Mouse (Mus musculus): ENCODE results near the gene Grb7. TPM values are rescaled to one million over a fixed set of nuclear protein-coding genes. Genes with fewer than 3 reads are reported as not detected.

The Grb7 gene
- polyA plus RNA-seq (2012; rRNA removed), result 54.7 and 54.8 TPM in 2 replicates

DNA sequence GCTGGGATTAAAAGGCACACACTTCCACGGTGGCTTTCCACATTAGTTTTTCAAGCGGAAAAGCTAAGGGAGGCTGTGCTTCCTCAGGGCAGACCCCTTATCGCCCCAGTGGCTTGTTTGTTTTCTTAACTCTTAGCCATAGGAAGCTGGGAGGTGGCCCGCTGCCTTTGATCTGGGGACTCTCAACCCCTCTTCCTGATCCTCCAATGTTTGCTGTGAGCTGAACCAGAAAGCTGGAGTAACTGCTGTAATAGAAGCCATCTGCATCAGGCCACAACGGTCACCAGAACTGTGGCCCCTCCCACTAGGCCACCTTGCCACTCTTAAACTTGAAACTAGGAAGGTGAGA, at the start of gene Grb7:
TSS of gene Grb7 (plus strand) at position 182 of the 349 bp plus-strand sequence.
- no peak for DNase-seq (ENCODE audit: low read depth)

DNA sequence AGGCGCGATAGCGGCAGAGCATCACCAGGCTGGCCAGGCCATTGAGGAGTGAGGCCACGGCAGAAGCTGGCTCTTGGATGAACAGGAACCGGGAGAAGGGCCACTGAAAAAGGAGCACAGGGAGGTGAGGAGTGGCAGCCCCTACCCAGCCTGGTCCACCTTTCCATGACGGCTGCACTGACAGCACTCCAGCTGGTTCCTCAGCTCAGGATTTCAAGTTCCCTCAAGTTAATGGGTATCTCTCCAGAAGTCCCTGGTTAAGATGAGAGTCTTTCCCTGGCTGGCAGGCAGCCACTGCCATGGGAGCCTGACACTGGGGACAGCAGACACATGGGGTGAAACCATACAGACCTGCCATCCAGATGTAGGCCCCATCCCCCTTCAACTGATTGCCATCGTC, 48.2 kb upstream of the Grb7 start:
- no peak for DNase-seq (ENCODE audit: low read depth)

GRCm38 (mm10) chr11:98400161-98400726, 46.0 kb upstream of the Grb7 start, which contains the start of gene Pgap3:
Gene Pgap3, minus strand, starts transcription at chr11:98400490.
- DNase-seq (ENCODE audit: low read depth), result no peak

DNA sequence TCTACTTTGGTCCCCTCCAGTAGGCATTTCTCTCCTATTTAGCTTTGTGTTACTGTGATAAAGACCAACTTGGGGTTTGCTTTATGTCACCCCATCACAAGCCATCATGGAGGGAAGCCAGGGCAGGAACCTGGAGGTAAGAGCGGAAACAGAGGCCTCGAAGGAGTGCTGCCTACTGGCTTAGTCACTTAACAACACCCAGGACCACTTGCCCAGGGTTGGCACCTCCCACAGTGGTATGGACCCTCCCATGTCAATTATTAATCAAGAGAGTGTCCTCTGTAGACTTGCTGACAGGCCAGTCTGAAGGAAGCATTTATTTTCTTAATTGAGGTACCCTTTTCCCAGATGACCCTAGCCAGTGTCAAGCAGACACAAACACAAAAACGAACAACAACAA, 45.4 kb upstream of the Grb7 start:
- no peak for DNase-seq (ENCODE audit: low read depth)

- no peak for DNase-seq (ENCODE audit: low read depth)
Observed at GRCm38 (mm10) chr11:98406621-98407020, 39.6 kb upstream of the Grb7 start.

DNA sequence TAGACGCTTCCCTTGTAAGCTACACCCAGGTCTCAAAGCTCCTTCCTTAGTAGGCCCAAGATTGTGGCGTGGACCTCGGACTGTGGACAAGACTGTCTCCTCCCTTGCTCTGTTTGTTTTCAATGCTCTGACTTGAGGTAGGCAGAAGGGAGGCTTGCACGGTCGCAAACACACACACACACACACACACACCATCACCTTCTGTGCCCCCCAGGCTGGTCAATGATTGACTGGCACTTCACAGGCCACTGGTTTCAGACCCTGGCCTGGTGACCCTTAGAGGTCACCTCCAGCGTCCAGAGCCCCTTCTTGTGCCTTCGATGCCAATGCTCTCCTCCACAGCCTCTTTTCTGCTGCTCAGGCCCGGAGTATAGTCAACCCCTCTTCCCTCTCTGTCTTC, 37.3 kb upstream of the Grb7 start:
- DNase-seq (ENCODE audit: low read depth), result no peak

DNA sequence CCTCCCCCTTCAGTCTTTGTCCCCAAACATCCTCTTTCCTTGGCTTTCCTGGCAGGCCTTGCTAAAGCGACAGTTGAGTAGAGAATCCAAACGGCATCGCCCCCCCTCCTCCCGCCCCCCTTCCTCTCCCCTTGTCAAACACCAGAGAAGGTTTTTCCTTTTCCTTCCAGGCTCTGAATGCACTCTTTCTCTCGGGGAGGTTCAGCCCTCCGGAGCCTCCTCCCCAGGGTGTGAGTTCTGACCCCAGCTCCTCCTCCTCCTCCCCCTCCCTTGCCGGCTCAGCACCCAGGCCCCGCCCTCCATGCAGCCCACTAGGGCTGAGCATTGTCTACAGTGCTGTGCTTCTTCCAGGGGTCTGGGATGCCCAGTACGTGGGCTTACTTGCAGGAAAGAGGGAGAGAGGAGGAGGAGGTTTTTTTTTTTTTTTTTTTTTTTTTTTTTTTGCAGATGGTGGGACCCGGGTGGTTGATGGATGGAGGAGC, 36.8 kb upstream of the Grb7 start:
- no peak for DNase-seq (ENCODE audit: low read depth)

GRCm38 (mm10) chr11:98412273-98412796, 33.9 kb upstream of the Grb7 start, which contains the start of gene Erbb2:
Gene Erbb2, plus strand, starts transcription at chr11:98412470.
- DNase-seq (ENCODE audit: low read depth), result no peak

DNA sequence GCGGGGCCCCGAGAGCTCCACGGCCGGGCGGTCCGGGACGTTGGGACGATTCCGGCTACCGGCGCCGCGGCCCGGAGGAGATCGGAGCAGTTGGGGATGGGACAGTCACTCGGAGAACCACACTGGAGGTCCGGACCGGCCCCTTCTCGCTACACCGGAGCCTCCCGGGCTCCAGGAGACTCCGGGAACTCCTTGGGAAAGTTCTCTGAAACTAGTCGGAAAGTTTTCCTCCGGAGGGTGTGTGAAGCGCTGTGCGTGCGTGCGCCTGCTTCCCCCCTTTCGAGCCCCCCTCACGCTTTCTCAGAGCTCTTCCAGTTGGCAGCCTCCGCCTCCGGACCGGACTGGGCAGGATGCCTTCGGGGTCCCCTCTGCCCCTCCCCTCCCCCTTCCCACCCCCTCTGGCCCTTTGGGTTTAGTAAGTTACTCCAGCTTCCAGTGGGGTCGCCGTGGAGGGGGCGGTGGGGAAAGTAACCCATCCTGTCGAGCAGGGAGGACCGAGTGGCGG, 33.3 kb upstream of the Grb7 start:
- DNase-seq (ENCODE audit: low read depth), result no peak

GRCm38 (mm10) chr11:98413731-98414130, 32.5 kb upstream of the Grb7 start:
- no peak for DNase-seq (ENCODE audit: low read depth)

DNA sequence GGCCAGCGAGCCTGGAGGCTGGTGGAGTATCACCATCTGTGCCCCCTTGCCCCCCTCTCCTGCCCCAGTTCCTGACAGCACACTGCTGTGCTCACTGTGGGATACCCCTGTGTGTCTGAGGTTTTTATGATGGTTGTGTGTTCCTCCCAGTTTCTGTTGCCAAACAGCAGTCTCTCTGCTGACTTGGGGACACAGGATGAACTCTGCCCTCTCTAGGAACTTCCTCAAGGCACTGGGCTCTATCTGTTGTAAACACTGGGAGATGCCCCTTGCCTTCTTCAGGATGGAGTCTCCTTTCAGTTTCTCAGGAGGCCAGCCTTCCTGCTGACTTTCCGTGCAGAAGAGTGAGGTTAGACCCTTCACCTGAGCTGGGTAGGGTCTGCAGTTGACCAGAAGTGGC, 32.0 kb upstream of the Grb7 start:
- no peak for DNase-seq (ENCODE audit: low read depth)

DNA sequence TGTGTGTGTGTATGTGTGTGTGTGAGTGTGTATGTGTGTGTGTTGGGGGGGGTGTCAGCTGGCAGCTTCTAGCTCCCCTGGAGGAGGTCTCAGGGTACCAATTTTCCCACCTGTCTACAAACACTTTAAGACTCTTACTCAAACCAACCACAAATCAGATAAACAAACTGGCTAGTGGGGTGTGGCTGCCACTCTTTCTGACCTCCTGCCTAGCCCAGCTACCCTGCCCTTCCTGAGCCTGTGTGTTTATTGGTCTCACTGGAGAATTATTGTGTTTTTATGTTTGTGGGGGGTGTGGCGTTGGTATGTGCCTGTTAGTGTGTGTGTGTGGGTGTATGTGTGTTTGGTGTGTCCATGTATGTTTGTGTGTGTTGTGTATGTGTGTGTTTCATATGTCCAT, 29.1 kb upstream of the Grb7 start:
- no peak for DNase-seq (ENCODE audit: low read depth)

- no peak for DNase-seq (ENCODE audit: low read depth)
Observed at GRCm38 (mm10) chr11:98418273-98418672, 27.9 kb upstream of the Grb7 start.

- DNase-seq (ENCODE audit: low read depth), result no peak
Observed at GRCm38 (mm10) chr11:98418939-98419547, 27.2 kb upstream of the Grb7 start.

DNA sequence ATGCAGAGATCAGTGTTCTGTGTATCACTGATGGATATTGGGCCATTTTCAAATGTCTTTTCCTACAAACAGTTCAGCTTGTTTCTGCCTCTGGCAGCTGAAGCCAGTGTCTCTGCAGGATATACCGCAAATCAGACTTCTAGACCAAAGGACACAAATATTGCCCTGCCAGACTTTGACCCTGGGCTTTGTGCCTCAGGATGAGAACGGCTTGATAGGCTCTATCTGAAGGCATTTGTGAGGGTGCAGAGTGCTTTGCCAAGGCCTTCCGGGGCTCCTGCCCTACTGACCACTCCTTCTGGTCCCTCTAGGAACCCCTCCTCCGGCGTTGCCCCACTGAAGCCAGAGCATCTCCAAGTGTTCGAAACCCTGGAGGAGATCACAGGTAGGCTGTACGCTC, 19.6 kb upstream of the Grb7 start:
- DNase-seq (ENCODE audit: low read depth), result no peak

DNA sequence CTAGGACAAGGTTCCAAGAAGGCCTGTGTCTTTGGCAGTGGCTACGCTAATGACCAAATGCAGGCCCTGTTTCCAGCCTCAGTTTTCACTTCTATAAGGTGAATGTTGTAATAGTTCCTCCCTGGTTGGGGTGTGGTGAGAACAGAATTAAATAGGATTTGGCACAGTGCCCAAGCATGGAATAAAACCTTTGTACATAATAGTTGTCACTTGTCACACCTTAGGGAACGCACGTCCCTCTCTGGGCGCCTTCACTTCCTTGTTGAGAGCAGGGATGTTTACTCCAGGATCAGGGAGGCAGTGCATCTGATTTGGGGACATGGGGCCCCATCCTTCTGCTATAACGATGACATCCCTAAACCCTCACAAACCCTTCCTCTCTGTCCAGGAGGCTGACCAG, 17.8 kb upstream of the Grb7 start:
- no peak for DNase-seq (ENCODE audit: low read depth)

DNA sequence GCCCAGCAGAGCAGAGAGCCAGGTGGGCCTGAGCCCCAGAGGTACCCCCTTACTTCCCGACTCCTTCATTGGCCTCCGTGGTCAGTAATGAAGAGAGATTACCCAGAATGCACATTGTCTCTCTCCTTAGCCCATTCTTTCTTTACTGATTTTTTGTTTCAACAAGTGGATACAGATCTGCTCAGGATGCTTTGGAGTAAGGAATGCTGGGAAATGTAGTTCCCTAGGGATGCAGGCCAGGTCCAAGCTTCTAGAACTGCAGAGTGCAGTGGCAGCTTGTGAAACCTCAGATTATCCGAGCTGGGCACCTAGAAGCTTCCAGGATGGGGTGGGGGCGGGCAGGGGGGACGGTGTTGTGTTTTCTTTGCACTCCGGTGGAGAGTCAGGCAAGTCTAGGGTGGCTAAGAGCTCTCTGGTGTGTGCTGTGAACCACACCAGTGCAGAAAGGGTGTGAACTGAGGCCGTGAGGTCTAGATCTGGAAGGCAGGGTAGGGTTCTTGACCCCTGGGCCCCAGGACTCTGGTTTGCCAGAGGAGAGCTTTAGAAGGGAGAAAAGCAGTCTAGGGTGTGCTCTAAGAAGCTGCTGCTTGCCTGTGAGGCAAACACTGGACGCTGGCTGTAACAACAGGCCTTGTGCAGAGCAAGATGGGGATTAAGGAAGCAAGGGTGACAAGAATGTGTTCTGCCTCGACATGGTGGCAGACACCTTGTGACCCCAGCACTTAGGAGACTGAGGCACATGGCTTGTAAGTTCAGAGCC, 14.3 kb upstream of the Grb7 start:
- no peak for DNase-seq (ENCODE audit: low read depth)

- DNase-seq (ENCODE audit: low read depth), result no peak
Observed at GRCm38 (mm10) chr11:98435723-98436122, 10.5 kb upstream of the Grb7 start.

- DNase-seq (ENCODE audit: low read depth), result no peak
Observed at GRCm38 (mm10) chr11:98437441-98437840, 8.8 kb upstream of the Grb7 start.

- no peak for DNase-seq (ENCODE audit: low read depth)
Observed at GRCm38 (mm10) chr11:98438331-98439158, 7.6 kb upstream of the Grb7 start, which contains the start of gene Mien1. Gene Mien1, minus strand, starts transcription at chr11:98438991.

DNA sequence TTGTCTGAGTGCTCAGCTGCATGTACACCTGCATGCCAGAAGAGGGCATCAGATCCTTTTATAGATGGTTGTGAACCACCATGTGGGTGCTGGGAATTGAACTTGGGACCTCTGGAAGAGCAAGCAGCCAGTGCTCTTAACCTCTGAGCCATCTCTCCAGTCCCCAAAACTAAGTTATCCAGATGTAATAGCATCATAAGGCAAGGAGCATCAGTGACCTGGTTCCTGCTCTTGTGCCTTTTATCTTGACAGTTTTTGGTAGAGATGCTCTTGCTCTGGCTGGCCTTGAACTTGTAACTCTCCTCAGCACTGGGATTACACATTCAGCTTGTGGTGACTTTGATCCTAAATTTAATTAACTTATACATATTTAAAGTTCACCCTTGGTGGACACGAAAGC, 2.5 kb upstream of the Grb7 start:
- no peak for DNase-seq (ENCODE audit: low read depth)

DNA sequence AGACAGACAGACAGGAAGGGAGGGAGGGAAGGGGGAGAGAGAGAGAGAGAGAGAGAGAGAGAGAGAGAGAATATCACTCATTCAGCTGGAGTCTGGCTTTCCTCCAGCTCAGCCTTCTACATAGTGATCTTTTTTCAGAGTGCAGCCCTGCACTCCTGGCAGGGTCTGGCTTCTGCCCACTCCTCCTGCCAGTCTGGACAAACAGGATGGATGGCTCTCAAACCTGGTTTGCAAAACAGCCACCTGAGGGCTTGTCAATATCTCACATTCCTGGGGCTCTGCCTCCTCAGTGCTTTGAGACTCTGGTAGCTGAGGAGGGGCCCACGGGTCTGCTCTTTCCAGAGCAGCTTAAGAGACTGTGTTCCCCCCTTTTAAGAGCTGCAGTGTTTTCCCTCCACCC, 956 bp upstream of the Grb7 start:
- DNase-seq (ENCODE audit: low read depth), result peak; percentile 62
